Mouse (Mus musculus): ENCODE measurements at regions not wholly inside any gene's neighbourhood (a gene's known extent, or its start where the extent isn't known, plus 50 kb on each side); places are given as distances from the start of the nearest gene placed in this dataset.
A peak's percentile ranks its signal among the peaks of the same experiment; 100 is the strongest.

DNA sequence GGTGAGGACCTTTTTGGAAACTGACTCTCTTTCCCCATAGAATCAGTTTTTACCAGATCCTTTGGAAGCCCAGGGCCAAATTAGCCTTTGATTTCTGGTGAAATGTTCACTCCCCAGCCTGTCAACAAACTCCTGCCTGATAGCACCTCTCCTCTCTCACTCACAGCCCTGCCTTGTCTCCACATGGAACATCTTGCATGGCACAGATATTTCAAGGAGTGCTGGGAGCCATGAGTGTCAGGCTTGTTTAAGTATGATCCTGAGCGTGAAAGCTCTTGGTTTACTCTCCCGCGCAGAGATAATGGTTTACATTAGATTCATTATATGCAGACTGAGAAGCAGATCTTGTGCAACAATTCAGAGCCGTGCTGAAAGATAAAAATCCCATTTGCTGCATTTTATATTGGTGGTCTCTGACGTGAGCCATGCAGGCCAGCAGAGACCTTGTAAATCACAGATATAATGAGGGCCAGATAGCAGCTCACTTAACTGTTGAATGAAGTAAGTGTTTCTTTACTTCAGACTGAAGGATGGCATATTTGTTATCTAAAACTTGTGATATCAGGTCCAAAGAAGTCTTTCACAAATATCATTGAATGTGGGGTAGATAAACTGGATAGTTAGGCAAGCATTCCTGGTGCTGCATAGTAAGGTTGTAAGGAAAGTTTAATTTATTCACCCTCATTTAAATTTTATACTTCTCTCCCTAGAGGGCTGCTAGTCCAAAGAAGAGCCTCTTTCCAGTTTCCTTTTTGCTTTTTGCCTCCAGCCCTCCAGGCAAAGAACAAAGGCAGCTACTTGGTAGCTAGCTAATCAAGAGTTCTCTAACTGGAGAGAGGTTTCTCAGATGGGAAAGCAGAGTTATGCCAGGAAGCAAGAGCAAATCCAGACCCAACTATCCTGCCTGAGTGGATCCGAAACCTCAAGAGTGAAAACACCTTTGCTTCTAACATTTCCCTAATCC is 81.8 kb downstream of the Tbx18 start:
- no peak for DNase-seq (ENCODE audit: low spot score in 2 of 2)

DNA sequence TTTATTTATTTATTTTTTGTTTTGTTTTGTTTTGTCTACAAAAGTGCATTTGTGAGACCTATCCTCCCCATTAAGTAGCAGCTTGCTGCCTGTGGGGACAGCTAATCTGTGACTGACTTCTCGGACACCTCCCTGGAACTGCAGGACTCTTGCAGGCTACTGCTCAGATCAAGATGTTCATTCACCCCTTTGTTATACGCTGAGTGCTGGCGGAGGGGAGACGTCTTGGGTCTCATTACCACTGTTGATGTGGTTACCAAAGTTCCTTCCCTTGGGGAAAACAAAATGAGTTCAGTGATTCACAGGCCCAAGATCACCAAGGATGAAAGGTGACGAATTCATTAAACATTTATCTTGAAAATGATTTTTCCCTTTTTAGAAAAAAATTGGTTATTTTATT is 82.7 kb downstream of the Tbx18 start:
- DNase-seq (ENCODE audit: low spot score in 2 of 2): no peak

DNA sequence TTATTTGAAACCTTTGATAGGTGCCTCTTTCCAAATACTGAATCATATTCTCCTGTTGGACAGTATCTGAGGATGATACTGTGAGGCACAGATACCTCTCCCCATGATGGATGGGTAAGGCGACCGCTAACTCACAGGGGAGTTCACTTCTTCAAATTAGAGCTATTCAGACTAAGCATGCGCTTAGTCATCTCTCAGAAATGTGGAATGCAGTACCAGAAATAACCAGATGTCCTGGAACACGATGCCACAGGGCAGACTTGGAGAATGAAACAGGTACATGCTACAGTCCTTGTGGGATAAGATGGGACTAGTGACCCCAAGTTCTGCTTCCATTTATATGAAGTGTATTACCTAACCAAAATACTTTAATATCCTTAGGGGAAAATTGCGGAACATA is 86.0 kb downstream of the Tbx18 start:
- no peak for DNase-seq (ENCODE audit: low spot score in 2 of 2)

DNA sequence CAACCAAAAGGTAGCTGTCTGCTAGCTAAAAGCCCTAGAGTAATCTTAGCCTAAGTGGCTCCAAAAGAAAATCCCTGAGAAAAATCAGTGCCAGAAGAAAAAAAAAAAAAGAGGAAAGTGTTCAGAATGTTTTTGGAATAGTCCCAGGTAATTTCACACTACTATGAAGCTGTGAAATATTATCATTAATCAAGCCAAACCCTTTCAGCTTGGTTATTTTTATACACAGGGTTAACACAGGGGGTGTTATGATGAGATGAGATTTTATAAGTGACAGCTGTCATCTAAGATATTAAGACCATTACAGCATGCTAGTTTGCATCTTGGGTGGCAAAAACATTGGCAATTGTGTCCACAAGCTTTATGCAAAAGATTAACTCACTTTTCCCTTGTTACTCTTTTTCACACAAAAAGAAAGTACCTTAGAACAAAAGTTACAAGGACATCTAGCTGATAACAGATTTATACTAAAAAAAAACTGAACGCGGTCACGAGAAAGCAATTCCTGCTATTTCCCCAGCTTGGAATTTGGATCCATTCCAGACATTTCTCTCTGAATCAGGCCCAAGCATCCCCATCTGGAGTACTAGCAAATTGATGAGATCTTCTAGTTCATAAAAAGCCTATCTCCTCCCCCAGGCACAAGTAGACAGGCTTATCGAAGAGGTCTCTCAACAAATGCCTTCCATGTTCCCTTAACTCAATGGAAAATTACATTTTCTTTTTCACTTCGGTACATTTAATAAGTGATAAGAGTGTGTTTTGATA is 97.0 kb downstream of the Tbx18 start:
- DNase-seq (ENCODE audit: low spot score in 2 of 2): peak in 1 of 2 experiments; percentile 9

DNA sequence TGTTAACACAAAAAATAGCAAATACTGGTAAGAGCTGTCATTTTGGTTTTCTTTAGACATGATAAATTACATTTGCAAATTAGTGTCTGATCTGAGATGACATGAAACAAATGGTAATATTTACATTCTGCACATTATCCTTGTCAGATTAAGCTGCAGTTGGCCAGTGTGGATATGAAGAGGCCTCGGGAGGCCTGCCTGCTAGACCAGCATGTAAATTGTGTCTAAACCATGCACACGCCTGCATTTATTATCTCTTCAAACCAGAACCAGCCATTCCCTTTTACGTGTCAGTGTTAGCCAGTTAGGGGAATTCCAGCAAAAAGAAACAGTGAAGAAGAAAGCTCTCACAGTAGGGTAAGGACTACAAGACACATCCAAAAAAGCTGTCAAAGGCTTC is 104.6 kb downstream of the Tbx18 start:
- no peak for DNase-seq (ENCODE audit: low spot score in 2 of 2)

DNA sequence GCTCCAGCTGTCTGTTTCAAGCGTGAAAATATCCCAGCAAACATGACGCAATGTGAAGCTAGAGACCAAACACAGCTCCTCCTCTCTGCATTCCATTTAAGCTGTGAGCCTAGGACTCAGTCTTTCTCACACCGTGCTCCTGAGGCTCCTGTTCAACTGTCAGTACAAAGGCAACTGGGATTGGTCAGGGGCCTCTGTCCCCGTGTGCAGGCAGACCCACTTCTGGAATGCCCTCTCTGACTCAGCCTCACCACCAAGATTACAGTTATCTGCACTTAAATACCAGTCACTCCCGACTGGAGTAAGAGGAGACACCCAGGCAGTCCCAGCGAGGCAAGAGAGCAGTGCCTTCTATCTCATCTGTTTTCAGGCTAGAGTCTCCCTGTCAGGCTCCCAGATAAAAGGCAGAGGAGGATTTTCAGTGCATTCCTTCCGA is 112.8 kb downstream of the Tbx18 start:
- DNase-seq (ENCODE audit: low spot score in 2 of 2): no peak

DNA sequence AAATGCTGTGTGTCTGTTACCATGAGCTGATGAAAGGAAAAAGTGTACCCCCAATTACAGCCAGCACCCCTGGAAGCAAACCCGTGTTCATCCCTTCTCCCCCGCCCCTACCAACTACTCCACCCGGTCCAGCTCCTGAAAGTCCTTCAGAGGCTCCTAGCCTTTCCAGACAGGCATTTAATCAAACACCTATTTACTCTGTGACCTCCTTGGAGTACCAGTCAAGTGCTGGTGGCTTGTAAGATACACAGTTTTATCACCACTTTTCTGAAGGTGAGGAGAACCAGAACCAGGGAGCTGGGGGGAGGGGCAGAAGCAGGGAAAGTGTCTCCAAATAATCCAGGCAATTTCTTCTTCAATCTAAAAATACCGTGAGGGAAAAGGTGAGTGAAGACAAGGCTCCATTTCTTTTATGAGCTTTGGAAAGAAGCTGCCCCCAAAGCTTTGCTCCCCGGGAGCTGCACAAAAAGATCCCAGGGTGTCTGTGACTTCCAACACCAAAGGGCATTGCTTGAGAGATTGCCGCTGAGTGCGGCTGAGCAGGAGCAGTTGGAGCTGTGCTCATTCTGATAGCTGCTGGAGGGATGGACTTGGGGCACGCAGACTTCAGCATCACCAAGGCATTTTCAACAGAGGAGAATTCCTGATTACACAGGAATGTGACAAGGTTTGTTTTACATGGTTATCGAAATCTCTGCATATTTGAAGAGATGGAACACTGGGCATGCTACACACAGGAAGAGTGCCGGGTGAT is 123.0 kb downstream of the Tbx18 start:
- DNase-seq (ENCODE audit: low spot score in 2 of 2): no peak

DNA sequence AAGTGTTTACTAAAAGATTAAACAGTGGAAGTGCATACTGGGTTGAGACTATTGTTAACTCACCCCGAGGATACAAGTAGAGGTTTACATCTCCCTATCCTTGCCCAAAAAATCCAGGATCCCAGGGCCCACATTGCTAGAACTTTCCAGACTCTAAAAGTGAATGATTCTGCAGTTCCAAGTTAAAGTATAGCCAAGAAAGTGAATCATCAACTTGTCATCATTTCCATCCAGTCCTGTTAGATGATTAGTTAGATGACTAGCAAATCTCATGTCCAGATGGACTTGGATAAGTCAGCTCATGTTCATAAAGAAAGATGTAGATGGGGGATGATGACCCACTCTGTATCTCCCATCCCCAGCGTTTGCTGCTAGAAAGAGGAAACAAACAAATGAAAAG is 155.5 kb downstream of the Tbx18 start:
- no peak for DNase-seq (ENCODE audit: low spot score in 2 of 2)

DNA sequence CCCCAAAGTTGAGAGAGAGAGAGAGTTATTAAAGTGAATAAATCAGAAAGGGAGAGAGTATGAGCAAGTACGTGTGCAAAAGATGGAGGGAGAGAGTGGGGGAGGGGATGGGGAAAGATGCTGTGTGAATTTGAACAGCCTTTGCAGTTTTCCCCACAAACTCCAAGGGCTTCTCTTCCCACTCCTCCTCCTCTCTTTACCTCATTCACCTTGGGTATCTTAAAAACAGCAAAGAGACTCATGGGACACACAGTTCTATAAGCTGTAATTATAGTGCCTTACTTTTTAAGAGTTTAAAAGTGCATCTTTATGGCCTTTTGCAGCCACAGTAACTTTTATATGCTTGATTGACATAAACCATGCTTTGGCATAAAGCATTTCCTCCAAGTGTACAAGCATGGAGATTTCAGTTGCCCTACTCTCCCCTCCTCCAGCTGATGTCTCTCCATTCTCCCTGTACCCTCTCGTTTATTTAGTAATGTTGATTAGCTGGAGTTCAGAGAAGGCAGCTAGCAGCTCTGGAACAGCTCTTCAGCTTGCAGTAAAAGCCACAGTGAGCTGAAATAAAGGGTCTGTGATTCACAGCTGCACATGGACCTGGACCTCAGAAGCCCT is 156.7 kb downstream of the Tbx18 start:
- DNase-seq (ENCODE audit: low spot score in 2 of 2): no peak

DNA sequence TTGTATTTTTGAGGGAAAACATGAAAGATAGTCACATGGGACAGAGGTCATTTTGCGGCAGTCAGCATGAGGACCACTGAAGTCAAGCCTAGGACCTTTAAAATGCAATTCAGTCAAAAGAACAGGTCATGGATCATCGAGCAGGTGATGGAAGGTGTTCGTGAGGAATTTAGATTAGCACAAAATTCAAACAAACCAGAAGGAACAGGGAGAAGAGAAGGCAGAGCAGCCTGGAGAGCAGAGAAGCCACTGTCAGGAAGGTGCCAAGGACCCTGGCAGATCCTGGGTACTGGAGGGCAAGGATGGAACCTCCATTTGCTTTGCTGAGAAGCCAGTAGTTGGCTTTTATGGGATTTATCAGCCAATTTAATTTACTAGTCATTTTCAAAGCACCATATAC is 167.8 kb downstream of the Tbx18 start:
- no peak for DNase-seq (ENCODE audit: low spot score in 2 of 2)

DNA sequence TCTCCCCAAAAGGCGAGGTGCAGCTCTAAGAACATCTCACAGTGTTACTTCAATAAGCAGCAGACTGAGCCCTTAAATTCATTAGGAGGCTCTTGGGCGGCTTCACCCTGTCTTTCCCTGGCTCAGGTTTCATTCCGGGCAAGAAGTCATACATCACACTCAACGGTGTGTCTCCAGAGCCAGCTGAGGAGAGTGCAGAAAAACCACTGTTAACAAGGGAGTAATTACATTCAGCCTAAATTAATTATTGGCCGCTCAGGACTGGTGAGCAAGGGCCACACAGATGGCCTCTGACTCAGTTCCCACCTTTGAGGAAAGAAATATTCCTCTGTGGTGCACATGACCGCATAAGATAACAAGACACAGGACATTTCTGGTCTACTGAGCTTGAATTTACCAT is 168.3 kb downstream of the Tbx18 start:
- DNase-seq (ENCODE audit: low spot score in 2 of 2): no peak

DNA sequence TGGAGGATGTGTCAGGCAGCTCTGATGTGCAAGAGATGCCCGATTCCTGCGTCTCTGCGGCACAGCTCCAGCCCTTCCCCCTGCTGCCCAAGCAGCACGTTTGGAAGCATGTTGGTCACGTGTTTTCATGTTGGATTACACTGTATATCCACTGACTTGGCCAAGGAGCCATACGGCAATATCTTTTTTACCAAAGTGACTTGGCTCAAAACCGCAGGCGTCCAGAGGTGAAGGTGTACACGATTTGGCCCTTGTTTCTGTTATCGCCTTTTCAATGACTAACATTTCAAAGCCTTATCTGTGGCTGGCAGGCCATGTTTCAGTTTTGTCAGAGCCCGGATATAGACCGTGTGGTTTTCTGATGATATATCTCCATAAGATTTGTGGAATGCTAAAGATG is 173.2 kb downstream of the Tbx18 start:
- DNase-seq (ENCODE audit: low spot score in 2 of 2): no peak

DNA sequence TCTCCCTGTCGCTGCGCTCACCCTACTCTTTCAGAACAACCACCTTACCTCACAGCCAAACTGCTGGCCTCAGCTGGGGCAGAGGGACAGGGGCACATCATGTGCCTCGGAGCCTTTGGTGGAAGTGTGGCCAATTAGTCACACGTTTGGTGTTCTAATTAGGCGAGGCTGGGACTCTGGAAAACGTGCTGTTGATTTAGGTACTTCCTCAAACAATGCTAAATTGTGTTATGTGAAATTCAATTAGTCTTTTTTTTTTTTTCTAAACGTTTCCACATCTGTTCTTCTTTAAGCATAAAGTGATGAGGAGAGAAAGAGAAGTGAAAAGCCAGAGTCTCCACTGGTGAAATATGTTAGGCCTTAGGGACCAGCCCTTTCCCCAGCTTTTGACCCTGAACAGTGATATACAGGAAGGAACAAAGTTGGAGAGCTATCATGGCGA is 174.1 kb downstream of the Tbx18 start:
- no peak for DNase-seq (ENCODE audit: low spot score in 2 of 2)

DNA sequence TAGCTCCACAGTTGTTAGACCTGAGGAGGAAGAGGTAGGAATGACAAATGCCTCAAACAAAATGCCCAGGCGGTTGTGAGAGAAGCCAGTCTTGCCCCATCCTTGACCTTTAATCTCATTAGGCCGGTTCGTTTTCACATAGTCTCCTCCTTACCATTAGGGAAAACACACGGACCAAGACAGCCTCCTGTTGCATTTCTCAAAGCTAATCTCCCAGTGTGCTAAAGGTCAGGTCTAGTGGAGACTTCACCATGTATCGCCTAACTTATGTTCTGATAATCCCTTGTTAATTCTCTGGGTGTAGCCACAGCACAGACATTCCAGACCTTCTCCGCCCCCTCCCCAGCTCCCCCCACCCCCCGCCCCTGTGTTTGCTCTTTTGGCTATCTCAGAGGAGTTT is 174.5 kb downstream of the Tbx18 start:
- no peak for DNase-seq (ENCODE audit: low spot score in 2 of 2)

DNA sequence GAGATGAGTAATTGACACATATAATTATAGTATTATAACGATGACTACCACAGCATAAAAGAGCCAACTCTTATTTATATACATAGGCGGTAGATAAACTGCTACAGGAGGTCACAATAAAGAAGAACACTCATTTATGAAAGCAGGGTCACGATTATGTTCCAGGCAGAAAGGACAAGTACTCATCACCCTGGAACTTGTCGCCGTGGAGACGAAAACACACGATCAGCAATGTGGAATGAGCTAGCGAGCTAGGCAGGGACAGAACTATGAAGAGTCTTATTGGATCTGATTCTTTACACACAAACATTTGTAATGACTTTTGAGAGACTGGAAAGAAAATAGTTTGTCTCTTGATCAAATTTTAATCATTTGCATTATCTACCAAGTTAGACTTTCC is 197.9 kb downstream of the Tbx18 start:
- DNase-seq (ENCODE audit: low spot score in 2 of 2): no peak

DNA sequence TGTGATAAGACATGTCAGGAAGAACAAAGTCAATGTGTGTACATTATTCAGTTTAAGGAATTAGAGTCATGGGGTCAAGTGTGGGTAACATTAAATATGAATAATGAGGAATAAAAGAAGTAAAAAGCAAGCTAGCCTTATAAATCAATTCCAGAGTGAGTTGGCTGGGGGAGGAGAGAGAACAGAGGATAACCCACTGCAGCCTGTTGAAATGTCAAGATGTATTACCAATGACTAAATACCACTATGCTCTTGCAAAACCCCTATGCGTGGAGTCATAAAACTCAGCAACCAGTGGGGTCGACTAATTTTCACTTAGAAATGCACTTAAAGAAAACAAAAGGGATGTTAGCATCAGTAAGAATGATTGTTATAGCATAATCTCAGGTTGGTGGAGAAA is 201.2 kb downstream of the Tbx18 start:
- no peak for DNase-seq (ENCODE audit: low spot score in 2 of 2)

DNA sequence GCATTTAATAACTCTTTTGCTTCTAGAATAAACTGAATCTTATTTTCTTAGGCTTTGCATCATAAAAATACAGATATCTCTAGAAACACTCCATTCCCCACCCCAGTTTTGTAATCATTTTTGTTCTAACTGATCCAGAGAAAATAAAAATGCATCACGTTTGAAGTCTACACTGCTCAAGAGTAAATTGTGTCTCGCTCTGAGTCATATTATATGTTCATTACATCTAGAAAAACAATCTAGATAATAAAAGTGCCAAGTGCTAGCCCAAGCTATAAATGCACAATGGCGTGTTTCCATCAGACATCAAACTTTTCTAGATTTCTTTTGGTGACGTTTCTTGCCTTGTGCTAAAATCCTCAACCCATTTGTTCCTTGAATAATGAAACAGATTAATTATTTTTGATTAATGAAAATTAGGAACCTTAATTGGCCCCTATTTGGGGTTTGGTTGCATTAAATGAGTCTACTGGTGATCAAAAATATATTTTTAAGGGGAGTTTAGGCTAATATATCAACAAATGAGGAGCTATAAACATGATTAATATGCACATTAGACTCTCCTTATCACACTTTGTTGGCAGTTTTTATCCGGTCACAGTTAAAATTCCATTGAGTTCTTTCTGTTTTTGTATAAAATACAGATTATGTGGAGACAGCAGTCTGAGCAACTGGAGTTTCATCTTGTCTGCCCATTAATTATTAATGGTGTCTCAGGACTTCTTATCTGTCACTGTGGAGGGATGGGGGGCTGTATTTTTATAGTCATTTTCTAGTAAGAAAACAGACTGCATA is 206.0 kb downstream of the Tbx18 start:
- DNase-seq (ENCODE audit: low spot score in 2 of 2): no peak

DNA sequence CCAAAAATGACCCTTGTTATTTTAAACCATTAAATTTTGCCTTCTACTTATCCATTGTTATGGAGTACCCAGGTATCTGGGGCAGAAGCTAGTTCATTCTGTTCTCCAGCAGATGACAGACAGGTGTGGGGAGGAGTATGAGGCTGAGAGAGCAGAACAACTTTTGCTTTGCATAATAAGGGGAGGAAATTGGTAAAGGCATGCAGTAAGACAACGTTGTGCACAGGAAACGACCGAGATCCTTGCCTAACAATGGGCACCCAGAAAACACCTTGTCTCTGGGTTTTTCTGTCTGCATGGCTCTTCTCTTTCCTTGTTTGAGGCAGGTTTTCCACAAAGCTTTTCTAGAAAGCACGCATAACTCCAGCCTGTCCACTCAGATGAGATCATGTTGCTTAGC is 220.4 kb downstream of the Tbx18 start:
- no peak for DNase-seq (ENCODE audit: low spot score in 2 of 2)

DNA sequence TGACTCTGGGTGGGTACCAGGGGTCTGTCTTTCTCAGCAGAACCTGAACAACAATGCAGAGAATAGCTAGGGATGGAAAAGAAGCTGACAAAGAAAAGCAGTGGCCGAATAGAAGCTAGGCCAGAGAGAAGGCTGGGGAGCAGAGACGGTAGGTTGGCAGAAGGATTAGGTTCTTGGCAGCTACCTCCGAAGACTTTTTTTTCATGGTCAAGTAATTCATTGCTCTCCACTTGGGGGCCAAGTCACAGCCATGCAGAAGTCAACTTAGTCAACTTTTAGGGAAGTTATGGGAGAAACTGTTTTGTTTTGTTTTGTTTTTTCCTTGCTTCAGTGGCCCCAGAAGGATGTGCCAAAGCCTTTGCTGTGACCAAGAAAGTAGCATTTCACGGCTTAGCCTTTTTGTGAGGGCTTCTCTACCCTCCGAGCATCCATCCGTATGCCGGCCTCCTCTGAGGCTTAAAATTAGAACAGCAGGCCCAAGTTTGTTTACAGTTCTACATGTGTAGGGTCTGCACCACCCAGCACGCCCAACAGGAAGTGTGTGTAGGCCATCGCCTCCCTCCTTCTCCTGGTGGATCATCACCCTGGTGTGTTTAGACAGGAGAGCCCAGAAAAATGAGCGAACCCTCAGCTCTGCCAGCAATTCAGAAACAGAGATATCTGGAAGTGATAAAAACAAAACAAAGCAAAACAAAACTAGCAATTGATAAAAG is 226.2 kb downstream of the Tbx18 start:
- DNase-seq (ENCODE audit: low spot score in 2 of 2): no peak

DNA sequence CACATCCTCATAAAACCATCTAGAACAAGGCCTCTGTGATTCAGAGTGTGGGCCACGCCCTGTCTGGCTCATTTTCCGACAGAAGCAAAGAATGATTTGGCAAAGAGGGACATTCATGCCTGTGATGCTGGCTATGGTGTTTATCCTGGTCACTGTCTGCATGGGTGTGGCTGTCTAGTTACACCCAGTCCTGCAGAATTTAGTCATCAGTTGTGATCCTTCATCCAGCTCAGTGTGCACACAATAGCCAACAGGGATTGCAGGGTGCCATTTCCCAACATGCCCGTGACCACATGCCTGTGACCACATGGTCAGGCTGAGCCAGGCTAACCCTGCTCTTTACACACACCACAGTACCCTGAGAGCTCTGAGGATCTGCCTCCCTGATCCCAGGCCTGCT is 208.8 kb upstream of the Cep162 start:
- DNase-seq (ENCODE audit: low spot score in 2 of 2): no peak
